Mouse (Mus musculus): ENCODE data around the gene Jph4. TPM values are rescaled to one million over a fixed set of nuclear protein-coding genes. Genes with fewer than 3 reads are reported as not detected.

Jph4 gene
- total and polyA plus RNA-seq, 3 experiments = not detected

GRCm38 (mm10) chr14:55108202-55108870 lies 8.4 kb downstream of the Jph4 start:
- H3K9ac ChIP-seq (ENCODE audit: insufficient read depth, low read depth) = no peak overlapping the region
- no peak for TF ChIP-seq TCF12 (IDR thresholded peaks at IDR 0.05; ENCODE audit: low read depth, low read length)
- no peak for TF ChIP-seq JUND (conservative IDR thresholded peaks at IDR 0.05; ENCODE audit: low read depth, low read length)
- no peak for TF ChIP-seq PAX5 (IDR thresholded peaks at IDR 0.05; ENCODE audit: low read length)
- TF ChIP-seq ZNF384 (IDR thresholded peaks at IDR 0.05; ENCODE audit: low read depth, low read length) = no peak
- no peak for TF ChIP-seq BHLHE40 (IDR thresholded peaks at IDR 0.05; ENCODE audit: low read depth, low read length)
- TF ChIP-seq MAZ (IDR thresholded peaks at IDR 0.05; ENCODE audit: low read depth, low read length) = no peak
- TF ChIP-seq ELF1 (IDR thresholded peaks at IDR 0.05; ENCODE audit: low read depth, low read length) = no peak
- TF ChIP-seq E2F4 (IDR thresholded peaks at IDR 0.05; ENCODE audit: insufficient replicate concordance, low read depth, low read length) = no peak
- TF ChIP-seq ZKSCAN1 (IDR thresholded peaks at IDR 0.05; ENCODE audit: borderline replicate concordance, low read depth, low read length) = no peak
- TF ChIP-seq MAX (IDR thresholded peaks at IDR 0.05; ENCODE audit: low read length) = no peak
- TF ChIP-seq POLR2AphosphoS2 (IDR thresholded peaks at IDR 0.05; ENCODE audit: low read depth, low read length) = no peak
- TF ChIP-seq RAD21 (IDR thresholded peaks at IDR 0.05; ENCODE audit: low read depth, low read length) = no peak
- TF ChIP-seq MAFK (IDR thresholded peaks at IDR 0.05; ENCODE audit: insufficient replicate concordance, low read length) = no peak
- TF ChIP-seq MEF2A (IDR thresholded peaks at IDR 0.05; ENCODE audit: borderline replicate concordance, low read depth, low read length) = no peak
- TF ChIP-seq GABPA (IDR thresholded peaks at IDR 0.05; ENCODE audit: insufficient replicate concordance, low read depth, low read length) = no peak
- no peak for DNase-seq (ENCODE audit: extremely low read depth)
- no peak overlapping the region for H3K27ac ChIP-seq (ENCODE audit: insufficient read depth, low read depth)
- in situ Hi-C loops (cut with MboI; ENCODE audit: low pct_ligation_motif_present, low pct_unique_long_range_greater_than_20kb, low sequenced_read_pairs) (no loop called here), dilution Hi-C loops (cut with MboI; ENCODE audit: extremely low pct_ligation_motif_present, extremely low pct_unique_long_range_greater_than_20kb, low sequenced_read_pairs) (no loop called here)
- H3K4me3 ChIP-seq (replicated peaks in 1 of 3; ENCODE audit: low read depth in 2 of 3, low read length in 2 of 3, poor library complexity in 1 of 3) = no peak overlapping the region
- peaks cover 11 to 18% of the 10 kb centered on the region in 2 experiments for H3K36me3 ChIP-seq (replicated peaks in 1 of 2; ENCODE audit: control insufficient read depth in 1 of 2, insufficient read depth in 1 of 2, low read length in 1 of 2)
- peaks cover 6 to 31% of the 10 kb centered on the region in 2 experiments for H3K4me1 ChIP-seq (ENCODE audit: control insufficient read depth in 1 of 2, insufficient read depth in 2 of 2)
- no peaks in the 10 kb centered on the region for H3K79me2 ChIP-seq (replicated peaks; ENCODE audit: control insufficient read depth, extremely low read depth, insufficient read depth, poor library complexity, severe bottlenecking)
- no peak overlapping the region for H3K4me2 ChIP-seq (ENCODE audit: insufficient read depth, low read depth, poor library complexity, severe bottlenecking)
- no peaks in the 10 kb centered on the region for H3K9me3 ChIP-seq (replicated peaks; ENCODE audit: low read length)
- H3K27me3 ChIP-seq (replicated peaks) = peaks cover 15% of the 10 kb centered on the region

- dilution Hi-C loops (cut with MboI; ENCODE audit: extremely low pct_ligation_motif_present, extremely low pct_unique_long_range_greater_than_20kb, low sequenced_read_pairs) = no loop called here
- Histone ChIP-seq H3K4me3 (replicated peaks in 1 of 3; ENCODE audit: low read depth in 2 of 3, low read length in 2 of 3, poor library complexity in 1 of 3) (no peak overlapping the region), H3K27me3 (replicated peaks) (peaks cover 15% of the 10 kb centered on the region), H3K4me1 (ENCODE audit: control insufficient read depth in 1 of 2, insufficient read depth in 2 of 2) (peaks cover 6 to 31% of the 10 kb centered on the region in 2 experiments), H3K27ac (ENCODE audit: insufficient read depth, low read depth) (no peak overlapping the region), H3K9ac (ENCODE audit: insufficient read depth, low read depth) (no peak overlapping the region), H3K9me3 (replicated peaks; ENCODE audit: low read length) (no peaks in the 10 kb centered on the region), H3K79me2 (replicated peaks; ENCODE audit: control insufficient read depth, extremely low read depth, insufficient read depth, poor library complexity, severe bottlenecking) (no peaks in the 10 kb centered on the region), H3K36me3 (replicated peaks in 1 of 2; ENCODE audit: control insufficient read depth in 1 of 2, insufficient read depth in 1 of 2, low read length in 1 of 2) (peaks cover 24 to 31% of the 10 kb centered on the region in 2 experiments), H3K4me2 (ENCODE audit: insufficient read depth, low read depth, poor library complexity, severe bottlenecking) (no peak overlapping the region)
- in situ Hi-C loops (cut with MboI; ENCODE audit: low pct_ligation_motif_present, low pct_unique_long_range_greater_than_20kb, low sequenced_read_pairs) = no loop called here
- TF ChIP-seq USF1 (IDR thresholded peaks at IDR 0.05; ENCODE audit: low read depth, low read length) (no peak), SMC3 (IDR thresholded peaks at IDR 0.05; ENCODE audit: low read depth, low read length) (no peak), HCFC1 (IDR thresholded peaks at IDR 0.05; ENCODE audit: low read depth, low read length) (no peak)
- no peak for DNase-seq (ENCODE audit: extremely low read depth)
Measured at GRCm38 (mm10) chr14:55106990-55107389, 9.7 kb downstream of the Jph4 start.
